In genomic region chr2:11429538-11429937, GRCm38 (mm10) we compare ENCODE assay signal across 8 mouse cellular contexts.
DNase-seq lines count a peak whose midpoint lies in the region; ATAC-seq and TF ChIP-seq lines count a peak whose summit lies in the region.

No protein-coding gene starts in this region.

- peak; percentile 91 for DNase-seq in Patski (ENCODE audit: low read depth, low spot score)
- DNase-seq in embryo, embryonic 11 days: peak; percentile 47
- DNase-seq in gastrocnemius, postnatal 4 days (ENCODE audit: low spot score in 2 of 2): peak; percentile 32 to 66
- DNase-seq in left cerebral cortex, postnatal 14 days (ENCODE audit: low spot score in 2 of 2): peak; percentile 72 to 89
- DNase-seq in right cerebral cortex, postnatal 4 days: peak; percentile 5
- DNase-seq in cerebellum, postnatal 4 days (ENCODE audit: low spot score in 2 of 2): no peak

- POLR2A ChIA-PET in Patski (lab: Charles Lee): interaction anchor here (0.6 to 1.1 kb wide), 2 partner anchors 10 to 32 kb away, joined by 3 read pairs; no protein-coding TSS in a partner anchor

- H3K27ac ChIP-seq in intestine, embryonic 16.5 days (ENCODE audit: low read length): peak overlapping the region; percentile 43

- peak; percentile 97 for ATAC-seq in Patski
- ATAC-seq in intestine, embryonic 16.5 days: peak; percentile 90

- 8% methylated on average over 3 of the region's 3 CpGs for WGBS in intestine, embryonic 16.5 days

- TF ChIP-seq CTCF in Patski (IDR thresholded peaks at IDR 0.05): no peak

- no peaks in the 10 kb centered on the region for H3K27me3 ChIP-seq in Patski
- H3K27me3 ChIP-seq in intestine, embryonic 16.5 days (replicated peaks; ENCODE audit: control insufficient read depth, insufficient read depth, low read length): no peaks in the 10 kb centered on the region
- no peaks in the 10 kb centered on the region for H3K27me3 ChIP-seq in megakaryocyte, embryonic 14.5 days (replicated peaks)

- H3K4me3 ChIP-seq in intestine, embryonic 16.5 days (ENCODE audit: low read length): no peak overlapping the region
- H3K4me3 ChIP-seq in megakaryocyte, embryonic 14.5 days (replicated peaks): peak overlapping the region; percentile 83

- no peak overlapping the region for H3K4me2 ChIP-seq in intestine, embryonic 16.5 days (ENCODE audit: low read depth, low read length)

- no peaks in the 10 kb centered on the region for H3K36me3 ChIP-seq in intestine, embryonic 16.5 days (ENCODE audit: control insufficient read depth, insufficient read depth, low read length)
- H3K36me3 ChIP-seq in megakaryocyte, embryonic 14.5 days (replicated peaks; ENCODE audit: low read length): no peaks in the 10 kb centered on the region

- peaks cover 27% of the 10 kb centered on the region for H3K4me1 ChIP-seq in intestine, embryonic 16.5 days (ENCODE audit: control insufficient read depth, insufficient read depth, low read length)
- peaks cover 74% of the 10 kb centered on the region for H3K4me1 ChIP-seq in megakaryocyte, embryonic 14.5 days

- H3K9me3 ChIP-seq in intestine, embryonic 16.5 days (ENCODE audit: control insufficient read depth, low read length): no peaks in the 10 kb centered on the region
- H3K9me3 ChIP-seq in megakaryocyte, embryonic 14.5 days: no peaks in the 10 kb centered on the region

- CTCF ChIA-PET in Patski (lab: Charles Lee): interaction anchor here (1.1 to 1.3 kb wide), 3 partner anchors 24 to 95 kb away, joined by 3 read pairs; no protein-coding TSS in a partner anchor

- no peak overlapping the region for H3K9ac ChIP-seq in intestine, embryonic 16.5 days (ENCODE audit: low read depth, low read length)

- in situ Hi-C loops in Patski (cut with MboI; ENCODE audit: low pct_unique_long_range_greater_than_20kb): loop anchor here (5.0 to 10.0 kb wide), 3 partner anchors 33 to 95 kb away; no protein-coding TSS in a partner anchor

- intact Hi-C loops in left cerebral cortex, postnatal 14 days (cut with DNase I): loop anchor here (5.0 kb wide), 1 partner anchor 37 kb away; no protein-coding TSS in a partner anchor

Comparison
In these comparisons a context has a peak if more than half of its experiments do, and no peak if none do; other contexts are left out.
1. DNase-seq: peak in Patski (single experiment), embryo, embryonic 11 days (single experiment), gastrocnemius, postnatal 4 days (2 of 2), left cerebral cortex, postnatal 14 days (2 of 2) and right cerebral cortex, postnatal 4 days (single experiment); none in cerebellum, postnatal 4 days (0 of 2).